Mouse (Mus musculus) bone marrow, adult 2 months (tissue): ENCODE measurements around the gene Tmem176a. TPM values are rescaled to one million over a fixed set of nuclear protein-coding genes. Genes with fewer than 3 reads are reported as not detected.
A peak's percentile ranks its signal among the peaks of the same experiment; 100 is the strongest.
"Not testable (repeated sequence)": the region's sequence is repeated elsewhere in the genome, so short reads cannot be mapped to it uniquely, and the experiment has no call there.

Source experiments
- H3K27ac ChIP-seq: fragments of 200-500 bp; 2 replicates; pipeline ENCODE4 v1.5.1; 2012; ENCODE audit warnings: low read depth, mild to moderate bottlenecking, control low read depth, inconsistent platforms, low read length; ENCODE audit not compliant: control insufficient read depth, poor library complexity, insufficient read depth
- H3K4me1 ChIP-seq: fragments of 200-500 bp; 2 replicates; pipeline ENCODE4 v1.6.1; 2011; ENCODE audit warnings: low read length; ENCODE audit not compliant: control insufficient read depth, insufficient read depth
- H3K4me3 ChIP-seq: fragments of 200-500 bp; replicated peaks from 2 replicates; pipeline ENCODE3; 2011; ENCODE audit warnings: mild to moderate bottlenecking, low read depth, low read length, control low read depth; ENCODE audit not compliant: control insufficient read depth
- CTCF ChIP-seq: fragments of 200-500 bp; IDR thresholded peaks from 2 replicates; pipeline ENCODE4 v1.5.1; 2011; ENCODE audit warnings: low read length, control low read depth; ENCODE audit not compliant: control insufficient read depth, insufficient read depth
- POLR2A ChIP-seq: fragments of 200-500 bp; IDR thresholded peaks from 2 replicates; pipeline ENCODE4 v1.6.1; 2011; ENCODE audit warnings: low read depth, mild to moderate bottlenecking, control low read depth, low read length, borderline replicate concordance; ENCODE audit not compliant: control insufficient read depth
- WGBS: fragments of 180-500 bp; shearing (Covaris S2); methylation state at CpG from one replicate; pipeline ENCODE4 v1.1.7; 2018; 5-methylcytosine and 5-hydroxymethylcytosine counted together
- polyA plus RNA-seq: library from polyadenylated mRNA; stranded (reverse); fragments of >200 nt; gene quantifications from 2 replicates; pipeline ENCODE4 v1.2.4, GENCODE M21; 2011; ENCODE audit warnings: low replicate concordance; ENCODE audit not compliant: missing spikeins, insufficient read depth, insufficient read length

Gene Tmem176a
- 17.9 and 24.6 TPM in 2 replicates for polyA plus RNA-seq

- WGBS, result 8% methylated on average over 7 of the region's 7 CpGs
These were observed at the start of gene Tmem176a for GRCm38 (mm10) chr6:48840371-48840969. TSS of gene Tmem176a (plus strand) at chr6:48840919.

GRCm38 (mm10) chr6:48801897-48802296 lies 38.8 kb upstream of the Tmem176a start:
- 3% methylated on average over 1 of the region's 1 CpGs for WGBS
- no peak overlapping the region for H3K4me3 ChIP-seq

More at GRCm38 (mm10) chr6:48840371-48840969, at the start of gene Tmem176a:
- Histone ChIP-seq H3K4me3 (peak within 1 kb of the TSS; percentile 43), H3K4me1 (no peaks in the 10 kb centered on the region; the same call in 1 of the 2 replicates), H3K27ac (peak within 1 kb of the TSS; percentile 21; the same call in 1 of the 2 replicates)
- TF ChIP-seq POLR2A (no peak), CTCF (no peak)

GRCm38 (mm10) chr6:48803406-48804051 lies 37.2 kb upstream of the Tmem176a start:
- TF ChIP-seq POLR2A, result no peak
- no peak for TF ChIP-seq CTCF
- Histone ChIP-seq H3K27ac (no peak overlapping the region), H3K4me1 (no peaks in the 10 kb centered on the region), H3K4me3 (no peak overlapping the region)

More at GRCm38 (mm10) chr6:48801897-48802296, 38.8 kb upstream of the Tmem176a start:
- Histone ChIP-seq H3K4me1 (no peaks in the 10 kb centered on the region), H3K27ac (no peak overlapping the region)
- TF ChIP-seq CTCF, result no peak
- no peak for TF ChIP-seq POLR2A

GRCm38 (mm10) chr6:48804346-48804745 lies 36.4 kb upstream of the Tmem176a start:
- no peak overlapping the region for H3K4me3 ChIP-seq
- WGBS, result 87% methylated on average over 5 of the region's 5 CpGs
- TF ChIP-seq POLR2A (no peak), CTCF (no peak)
- H3K27ac ChIP-seq, result no peak overlapping the region
- no peaks in the 10 kb centered on the region for H3K4me1 ChIP-seq

GRCm38 (mm10) chr6:48806746-48807145 lies 34.0 kb upstream of the Tmem176a start:
- Histone ChIP-seq H3K4me3 (no peak overlapping the region), H3K4me1 (no peaks in the 10 kb centered on the region), H3K27ac (no peak overlapping the region)
- 72% methylated on average over 3 of the region's 3 CpGs for WGBS
- TF ChIP-seq POLR2A, result no peak
- no peak for TF ChIP-seq CTCF

GRCm38 (mm10) chr6:48809494-48810219 lies 31.1 kb upstream of the Tmem176a start:
- 76% methylated on average over 3 of the region's 3 CpGs for WGBS
- TF ChIP-seq CTCF (no peak), POLR2A (no peak)

GRCm38 (mm10) chr6:48815013-48815412 lies 25.7 kb upstream of the Tmem176a start:
- no peak for TF ChIP-seq CTCF
- TF ChIP-seq POLR2A, result no peak
- Histone ChIP-seq H3K4me3 (no peak overlapping the region), H3K4me1 (peaks cover 1% of the 10 kb centered on the region; the same call in 1 of the 2 replicates), H3K27ac (no peak overlapping the region)

More at GRCm38 (mm10) chr6:48809494-48810219, 31.1 kb upstream of the Tmem176a start:
- H3K27ac ChIP-seq, result no peak overlapping the region
- no peak overlapping the region for H3K4me3 ChIP-seq
- H3K4me1 ChIP-seq, result no peaks in the 10 kb centered on the region

- no peak overlapping the region for H3K27ac ChIP-seq
- TF ChIP-seq CTCF (peak; percentile 83), POLR2A (no peak)
- peaks cover 1% of the 10 kb centered on the region; the same call in 1 of the 2 replicates for H3K4me1 ChIP-seq
- 0% methylated on average over 6 of the region's 6 CpGs for WGBS
- no peak overlapping the region for H3K4me3 ChIP-seq
These were observed 22.9 kb upstream of the Tmem176a start for GRCm38 (mm10) chr6:48817815-48818214.

- H3K4me1 ChIP-seq, H3K27ac ChIP-seq, H3K4me3 ChIP-seq: not testable (repeated sequence)
- WGBS, result 82% methylated on average over 7 of the region's 7 CpGs
These were observed 18.5 kb upstream of the Tmem176a start for GRCm38 (mm10) chr6:48821991-48822785.
